Mouse (Mus musculus): Measurements from ENCODE around the gene Nkd1. TPM values are rescaled to one million over a fixed set of nuclear protein-coding genes. Genes with fewer than 3 reads are reported as not detected.

Gene Nkd1
- polyA plus RNA-seq, 1 experiment: 2.9 TPM

GRCm38 (mm10) chr8:88621408-88621807 is 100.3 kb downstream of the Nkd1 start:
- Histone ChIP-seq H3K4me3 (ENCODE audit: control insufficient read depth, low read depth, low read length) (no peak overlapping the region), H3K27me3 (ENCODE audit: control insufficient read depth, insufficient read depth, low read length) (no peaks in the 10 kb centered on the region), H3K36me3 (ENCODE audit: control insufficient read depth, insufficient read depth, low read length) (no peaks in the 10 kb centered on the region), H3K27ac (ENCODE audit: control insufficient read depth, insufficient read depth, low read depth, low read length) (no peak overlapping the region), H3K4me1 (ENCODE audit: control insufficient read depth, insufficient read depth, low read length) (no peaks in the 10 kb centered on the region)
- peak; percentile 76 for TF ChIP-seq CTCF (IDR thresholded peaks at IDR 0.05; ENCODE audit: control insufficient read depth, insufficient read depth, insufficient replicate concordance, low read depth, low read length)
- TF ChIP-seq POLR2A (IDR thresholded peaks at IDR 0.05; ENCODE audit: control insufficient read depth, low read depth, low read length): no peak

- H3K27ac ChIP-seq (ENCODE audit: control insufficient read depth, insufficient read depth, low read depth, low read length): no peak overlapping the region
- no peaks in the 10 kb centered on the region for H3K27me3 ChIP-seq (ENCODE audit: control insufficient read depth, insufficient read depth, low read length)
- no peak for TF ChIP-seq POLR2A (IDR thresholded peaks at IDR 0.05; ENCODE audit: control insufficient read depth, low read depth, low read length)
- no peak for TF ChIP-seq CTCF (IDR thresholded peaks at IDR 0.05; ENCODE audit: control insufficient read depth, insufficient read depth, insufficient replicate concordance, low read depth, low read length)
- H3K4me1 ChIP-seq (ENCODE audit: control insufficient read depth, insufficient read depth, low read length): peaks cover 10% of the 10 kb centered on the region
- no peak overlapping the region for H3K4me3 ChIP-seq (ENCODE audit: control insufficient read depth, low read depth, low read length)
- H3K36me3 ChIP-seq (ENCODE audit: control insufficient read depth, insufficient read depth, low read length): no peaks in the 10 kb centered on the region
Measured at GRCm38 (mm10) chr8:88623351-88623750, 102.2 kb downstream of the Nkd1 start.

DNA sequence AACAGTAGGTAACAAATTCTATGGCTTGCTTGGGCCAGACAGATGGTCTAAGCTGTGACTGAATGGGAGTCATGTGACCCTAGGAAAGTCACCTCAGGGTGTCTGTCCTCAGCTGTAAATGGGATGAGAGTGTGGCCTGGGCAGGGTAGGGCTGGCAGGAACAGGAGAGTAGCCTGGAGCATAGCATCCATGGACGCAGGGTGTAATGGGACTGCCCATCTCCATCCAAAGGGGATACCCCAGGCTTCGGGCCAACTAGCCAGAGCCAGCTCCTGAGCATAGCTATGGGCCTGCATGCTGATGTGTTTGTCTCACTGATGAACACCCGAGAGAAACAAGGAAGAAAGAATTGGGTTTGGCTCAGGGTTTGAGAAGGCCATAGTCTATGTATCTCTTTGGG is 103.1 kb downstream of the Nkd1 start:
- Histone ChIP-seq H3K27me3 (ENCODE audit: control insufficient read depth, insufficient read depth, low read length) (no peaks in the 10 kb centered on the region), H3K4me3 (ENCODE audit: control insufficient read depth, low read depth, low read length) (no peak overlapping the region), H3K4me1 (ENCODE audit: control insufficient read depth, insufficient read depth, low read length) (peaks cover 13% of the 10 kb centered on the region), H3K36me3 (ENCODE audit: control insufficient read depth, insufficient read depth, low read length) (no peaks in the 10 kb centered on the region), H3K27ac (ENCODE audit: control insufficient read depth, insufficient read depth, low read depth, low read length) (no peak overlapping the region)
- TF ChIP-seq CTCF (IDR thresholded peaks at IDR 0.05; ENCODE audit: control insufficient read depth, insufficient read depth, insufficient replicate concordance, low read depth, low read length): no peak
- TF ChIP-seq POLR2A (IDR thresholded peaks at IDR 0.05; ENCODE audit: control insufficient read depth, low read depth, low read length): no peak

GRCm38 (mm10) chr8:88626433-88626832 is 105.3 kb downstream of the Nkd1 start:
- no peak overlapping the region for H3K27ac ChIP-seq (ENCODE audit: control insufficient read depth, insufficient read depth, low read depth, low read length)
- H3K4me1 ChIP-seq (ENCODE audit: control insufficient read depth, insufficient read depth, low read length): peaks cover 13% of the 10 kb centered on the region
- no peaks in the 10 kb centered on the region for H3K27me3 ChIP-seq (ENCODE audit: control insufficient read depth, insufficient read depth, low read length)
- no peak overlapping the region for H3K4me3 ChIP-seq (ENCODE audit: control insufficient read depth, low read depth, low read length)
- H3K36me3 ChIP-seq (ENCODE audit: control insufficient read depth, insufficient read depth, low read length): no peaks in the 10 kb centered on the region
- TF ChIP-seq POLR2A (IDR thresholded peaks at IDR 0.05; ENCODE audit: control insufficient read depth, low read depth, low read length) (no peak), CTCF (IDR thresholded peaks at IDR 0.05; ENCODE audit: control insufficient read depth, insufficient read depth, insufficient replicate concordance, low read depth, low read length) (no peak)

DNA sequence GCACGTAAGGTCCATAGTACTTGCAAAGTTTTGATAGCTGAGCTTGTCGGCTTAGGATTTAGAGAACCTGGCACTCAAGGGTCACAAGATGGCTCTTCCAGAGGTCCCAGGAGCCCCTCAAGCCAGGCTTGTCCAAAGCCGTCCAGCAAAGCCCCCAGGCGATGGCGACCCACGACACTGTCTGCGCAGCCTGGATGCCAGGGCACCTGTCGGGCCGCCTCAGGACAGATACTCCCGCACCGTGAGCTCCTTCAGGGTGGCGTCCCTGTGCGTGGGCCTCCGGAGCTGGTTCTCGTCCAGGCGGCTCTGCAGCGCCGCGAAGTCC is 105.7 kb downstream of the Nkd1 start:
- Histone ChIP-seq H3K36me3 (ENCODE audit: control insufficient read depth, insufficient read depth, low read length) (no peaks in the 10 kb centered on the region), H3K4me1 (ENCODE audit: control insufficient read depth, insufficient read depth, low read length) (peaks cover 13% of the 10 kb centered on the region), H3K4me3 (ENCODE audit: control insufficient read depth, low read depth, low read length) (peak overlapping the region; percentile 86), H3K27me3 (ENCODE audit: control insufficient read depth, insufficient read depth, low read length) (no peaks in the 10 kb centered on the region), H3K27ac (ENCODE audit: control insufficient read depth, insufficient read depth, low read depth, low read length) (peak overlapping the region; percentile 35; the same call in 1 of the 2 replicates)
- TF ChIP-seq POLR2A (IDR thresholded peaks at IDR 0.05; ENCODE audit: control insufficient read depth, low read depth, low read length): no peak
- no peak for TF ChIP-seq CTCF (IDR thresholded peaks at IDR 0.05; ENCODE audit: control insufficient read depth, insufficient read depth, insufficient replicate concordance, low read depth, low read length)

DNA sequence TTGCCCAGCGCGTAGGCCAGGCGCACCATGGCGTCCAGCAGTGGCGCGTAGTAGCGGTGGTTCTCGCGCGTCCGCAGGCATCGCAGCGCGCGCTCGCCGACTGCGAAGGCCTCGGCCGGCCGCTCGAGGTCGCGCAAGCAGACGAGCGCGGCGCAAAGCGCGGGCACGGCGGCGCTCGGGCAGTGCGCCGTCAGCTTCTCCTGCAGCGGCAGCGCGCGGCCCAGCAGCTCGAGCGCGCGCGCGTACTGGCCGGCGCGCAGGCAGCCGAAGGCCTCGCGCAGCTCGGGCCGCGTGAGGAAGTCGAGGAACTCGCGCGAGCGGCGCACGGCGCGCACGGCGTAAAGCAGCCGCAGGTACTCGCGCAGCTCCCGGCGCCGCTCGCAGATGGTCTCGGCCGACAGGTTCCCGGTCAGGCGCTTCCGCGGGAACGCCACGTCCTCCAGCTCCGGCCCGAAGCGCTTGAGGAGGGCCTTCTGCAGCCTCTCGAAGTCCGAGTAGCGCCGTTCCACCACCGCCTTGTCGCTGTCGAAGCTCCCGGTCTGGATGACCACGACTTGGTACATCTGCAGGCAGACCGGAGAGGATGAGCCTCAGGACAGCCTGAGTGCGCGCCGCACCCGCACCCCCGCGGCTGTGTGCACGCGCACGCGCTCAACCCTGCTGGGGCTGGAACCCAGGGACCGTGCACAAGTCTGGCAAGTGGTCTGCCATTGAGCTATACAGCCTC is 106.3 kb downstream of the Nkd1 start:
- H3K27ac ChIP-seq (ENCODE audit: control insufficient read depth, insufficient read depth, low read depth, low read length): peak overlapping the region; percentile 65
- H3K27me3 ChIP-seq (ENCODE audit: control insufficient read depth, insufficient read depth, low read length): no peaks in the 10 kb centered on the region
- peaks cover 13% of the 10 kb centered on the region for H3K4me1 ChIP-seq (ENCODE audit: control insufficient read depth, insufficient read depth, low read length)
- no peaks in the 10 kb centered on the region for H3K36me3 ChIP-seq (ENCODE audit: control insufficient read depth, insufficient read depth, low read length)
- TF ChIP-seq POLR2A (IDR thresholded peaks at IDR 0.05; ENCODE audit: control insufficient read depth, low read depth, low read length) (no peak; the same call in 1 of the 2 replicates), CTCF (IDR thresholded peaks at IDR 0.05; ENCODE audit: control insufficient read depth, insufficient read depth, insufficient replicate concordance, low read depth, low read length) (no peak)
- peak overlapping the region; percentile 86 for H3K4me3 ChIP-seq (ENCODE audit: control insufficient read depth, low read depth, low read length)

DNA sequence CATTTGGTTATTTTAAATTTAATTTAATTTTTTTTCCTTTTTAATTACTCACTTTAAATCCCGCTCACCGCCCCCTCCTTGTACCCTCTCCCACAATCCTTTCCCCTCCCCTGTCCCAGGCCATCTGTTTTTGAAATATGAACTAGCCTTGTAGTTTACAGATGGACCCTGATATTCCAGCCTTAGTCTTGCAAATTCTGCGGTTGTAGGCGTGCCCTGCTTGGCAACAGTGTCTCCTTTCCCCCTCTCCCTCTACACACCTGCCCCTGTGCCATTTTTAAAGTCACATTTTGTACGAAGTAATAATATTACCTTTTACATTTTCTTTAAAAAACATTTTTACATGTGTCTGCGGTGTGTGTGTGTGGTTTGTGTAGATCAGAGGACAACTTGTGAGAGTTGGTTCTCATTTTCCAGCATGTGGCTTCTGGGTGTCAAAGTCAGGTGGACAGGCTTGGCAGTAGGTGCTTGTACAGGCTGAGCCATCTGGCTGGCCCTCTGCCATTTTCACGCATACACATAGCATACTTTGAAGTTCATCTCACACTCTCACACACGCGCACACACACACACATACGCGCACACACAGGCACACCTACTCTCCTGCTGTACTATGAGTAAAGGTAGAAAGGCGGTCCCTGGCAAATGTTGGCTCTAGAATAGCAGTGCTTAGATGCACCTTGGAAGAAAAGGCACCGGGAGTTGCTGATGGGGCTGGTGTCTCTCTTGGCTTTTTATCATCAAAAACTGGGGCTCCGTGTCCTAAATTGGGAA is 107.0 kb downstream of the Nkd1 start:
- no peak overlapping the region for H3K27ac ChIP-seq (ENCODE audit: control insufficient read depth, insufficient read depth, low read depth, low read length)
- TF ChIP-seq CTCF (IDR thresholded peaks at IDR 0.05; ENCODE audit: control insufficient read depth, insufficient read depth, insufficient replicate concordance, low read depth, low read length): no peak
- no peak for TF ChIP-seq POLR2A (IDR thresholded peaks at IDR 0.05; ENCODE audit: control insufficient read depth, low read depth, low read length)
- no peak overlapping the region for H3K4me3 ChIP-seq (ENCODE audit: control insufficient read depth, low read depth, low read length)
- H3K4me1 ChIP-seq (ENCODE audit: control insufficient read depth, insufficient read depth, low read length): peaks cover 13% of the 10 kb centered on the region
- no peaks in the 10 kb centered on the region for H3K27me3 ChIP-seq (ENCODE audit: control insufficient read depth, insufficient read depth, low read length)
- H3K36me3 ChIP-seq (ENCODE audit: control insufficient read depth, insufficient read depth, low read length): no peaks in the 10 kb centered on the region
